Mouse (Mus musculus): ENCODE measurements around the gene Gcnt2.

Gene Gcnt2

DNA sequence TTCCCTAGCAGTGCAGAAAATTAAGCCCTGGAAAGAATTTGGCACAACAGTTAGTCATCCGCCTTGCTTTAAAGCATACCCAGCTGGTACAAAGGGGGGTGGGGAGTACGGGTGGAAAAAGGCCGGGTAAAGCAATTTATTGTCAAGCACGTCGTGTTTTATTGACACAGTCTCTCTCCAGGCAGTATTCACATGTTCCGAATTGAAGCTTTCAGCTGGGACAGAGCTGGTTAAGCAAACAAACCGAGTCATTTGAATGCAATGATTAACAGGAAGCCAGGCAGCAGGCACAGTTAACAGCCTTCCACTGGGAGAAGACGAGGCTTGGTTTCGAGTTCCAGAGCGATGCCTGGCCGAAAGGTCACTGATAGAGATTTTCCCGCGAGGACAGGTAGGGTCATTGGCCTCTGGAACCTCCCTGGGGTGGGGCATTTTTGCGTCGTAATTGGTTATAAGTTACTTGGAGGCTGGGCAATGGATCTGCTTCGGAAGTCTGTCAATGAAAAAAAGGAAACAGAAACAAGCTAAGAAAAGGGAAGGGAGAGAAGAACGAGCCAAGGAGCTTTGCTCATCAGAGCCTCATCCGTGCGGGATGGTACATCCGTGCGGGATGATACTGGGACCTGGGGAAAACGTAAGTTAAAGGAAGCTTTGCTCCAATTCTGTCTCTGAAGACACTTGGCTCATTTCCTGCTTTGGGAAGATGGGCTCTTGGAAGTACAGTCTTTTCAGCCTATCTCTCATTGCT, at the start of gene Gcnt2:
Gene Gcnt2, plus strand, starts transcription at position 103 of the 748 bp plus-strand sequence.
- DNase-seq (ENCODE audit: low spot score) = no peak

DNA sequence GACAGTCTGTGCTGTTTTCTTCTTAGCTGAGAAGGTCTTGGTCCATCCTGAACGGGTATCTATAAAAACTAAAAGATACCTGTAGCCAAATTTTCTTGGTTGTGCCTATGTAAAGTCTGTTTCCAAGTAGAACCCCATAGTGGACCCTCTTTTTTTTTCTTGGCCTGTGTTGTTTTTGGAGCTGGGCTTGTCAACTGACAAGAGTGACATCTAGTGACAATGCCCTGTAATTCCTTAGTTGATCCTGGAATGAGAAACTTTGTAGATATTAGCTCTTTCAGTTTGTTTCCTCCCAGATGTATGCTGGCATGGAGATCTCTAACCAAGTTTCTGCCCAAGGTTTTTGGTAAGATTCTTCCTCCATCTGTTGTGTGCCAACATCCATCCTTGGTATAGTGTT, 38.9 kb upstream of the Gcnt2 start:
- no peak for DNase-seq (ENCODE audit: low spot score)

DNA sequence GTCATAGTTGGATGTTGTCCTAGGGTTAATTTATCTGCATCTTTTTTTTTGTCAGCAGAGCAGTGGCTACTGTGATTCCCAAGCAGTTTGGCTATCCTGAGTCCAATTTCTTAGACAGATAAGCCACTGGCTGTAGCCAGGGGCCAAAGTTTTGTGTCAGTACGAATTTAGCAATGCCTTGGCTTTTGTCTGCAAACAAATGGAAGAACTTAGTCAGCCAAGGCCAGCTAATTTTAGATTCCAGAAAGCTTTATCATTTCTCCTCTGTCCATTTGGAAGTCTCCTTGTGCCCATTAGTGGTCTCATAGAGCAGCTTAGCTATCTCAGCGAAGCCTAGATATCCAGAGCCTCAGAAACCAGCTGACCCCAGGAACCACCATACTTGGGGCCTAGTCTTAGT, 37.6 kb upstream of the Gcnt2 start:
- DNase-seq (ENCODE audit: low spot score) = no peak

DNA sequence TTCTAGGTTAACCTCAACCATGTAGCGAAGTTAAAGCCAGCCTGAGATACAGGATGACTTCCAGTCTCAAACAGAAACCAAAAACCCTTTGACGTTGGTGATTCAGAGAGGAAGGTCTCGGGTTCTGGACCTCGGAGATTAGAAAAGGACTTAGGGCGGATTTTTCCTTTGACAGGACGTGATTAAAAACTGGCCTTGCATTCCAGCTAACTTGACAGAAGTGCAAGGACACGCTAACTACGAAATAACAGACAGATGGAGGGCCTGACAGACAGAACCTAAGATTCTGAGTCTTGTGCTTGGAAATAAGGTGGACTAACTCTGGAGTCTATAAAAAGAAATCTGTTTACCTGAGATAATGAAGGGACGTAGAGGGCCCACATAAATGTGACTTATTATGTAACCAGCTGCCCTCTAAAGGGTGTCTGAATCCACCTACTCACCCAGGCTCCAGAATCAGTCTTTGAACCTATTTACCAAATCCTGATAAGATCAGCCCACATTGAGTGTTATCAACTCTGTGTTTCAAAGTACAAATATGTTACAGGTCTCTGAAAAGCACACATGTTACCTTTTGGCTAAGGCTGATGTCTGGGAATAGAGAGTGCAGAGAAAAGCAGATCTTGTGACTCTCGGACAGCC, 18.3 kb upstream of the Gcnt2 start:
- no peak for DNase-seq (ENCODE audit: low spot score)

DNA sequence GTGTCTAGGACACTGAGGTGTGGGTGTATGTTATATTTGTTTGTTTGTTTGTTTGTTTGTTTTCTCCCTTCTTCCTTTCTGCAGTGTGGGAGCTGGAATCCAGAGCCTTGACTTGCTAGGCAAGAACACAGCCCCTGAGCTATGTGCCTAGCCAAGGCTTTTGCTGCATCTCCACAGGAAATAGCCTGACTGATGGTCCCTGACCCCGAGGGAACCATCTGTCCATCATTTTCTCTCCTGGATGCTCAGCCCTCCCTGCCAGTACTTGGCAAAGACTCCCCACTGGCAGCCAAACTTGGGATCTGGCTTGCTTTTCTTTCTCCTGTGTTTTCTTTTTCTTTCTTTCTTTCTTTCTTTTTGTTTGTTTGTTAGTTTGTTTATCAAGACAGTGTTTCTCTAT, 17.4 kb upstream of the Gcnt2 start:
- no peak for DNase-seq (ENCODE audit: low spot score)

- DNase-seq (ENCODE audit: low spot score) = peak; percentile 87
Measured at GRCm38 (mm10) chr13:40843418-40844067, 16.0 kb upstream of the Gcnt2 start.

- no peak for DNase-seq (ENCODE audit: low spot score)
Measured at GRCm38 (mm10) chr13:40844144-40844543, 15.4 kb upstream of the Gcnt2 start.

DNA sequence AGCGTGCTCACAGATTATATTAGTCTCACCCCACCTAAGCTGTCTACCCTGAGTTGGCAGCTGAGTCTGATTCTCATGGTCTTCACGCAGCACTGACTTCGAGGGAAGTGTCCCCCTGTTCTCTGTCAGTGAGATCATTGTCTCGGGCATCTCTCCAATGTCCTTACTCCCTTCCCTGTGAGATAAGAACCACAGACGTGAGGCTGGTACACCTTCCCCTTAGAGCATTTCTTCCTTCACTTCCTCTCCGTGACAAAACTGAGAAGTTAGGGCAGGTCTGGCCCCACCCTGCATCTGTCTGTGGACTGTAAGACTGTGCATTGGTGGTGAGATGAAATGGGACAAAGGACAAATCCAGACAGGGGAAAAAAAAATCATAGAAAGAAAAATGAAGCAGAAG, 13.6 kb upstream of the Gcnt2 start:
- DNase-seq (ENCODE audit: low spot score) = no peak

DNA sequence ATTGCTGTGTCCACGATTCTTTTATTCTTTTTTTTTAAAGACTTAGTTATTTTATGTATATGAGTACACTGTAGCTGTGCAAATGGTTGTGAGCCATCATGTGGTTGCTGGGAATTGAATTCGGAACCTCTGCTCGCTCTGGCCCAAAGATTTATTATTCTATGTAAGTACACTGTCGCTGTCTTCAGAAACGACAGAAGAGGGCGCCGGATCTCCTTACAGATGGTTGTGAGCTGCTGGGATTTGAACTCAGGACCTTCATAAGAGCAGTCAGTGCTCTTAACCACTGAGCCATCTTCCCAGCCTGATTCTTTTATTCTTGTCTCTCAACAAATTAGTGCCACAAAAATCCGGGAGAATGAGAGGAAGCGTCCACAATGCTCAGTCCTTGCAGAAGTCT, 13.2 kb upstream of the Gcnt2 start:
- DNase-seq (ENCODE audit: low spot score) = no peak

- DNase-seq (ENCODE audit: low spot score) = no peak
Measured at GRCm38 (mm10) chr13:40847898-40848297, 11.7 kb upstream of the Gcnt2 start.

DNA sequence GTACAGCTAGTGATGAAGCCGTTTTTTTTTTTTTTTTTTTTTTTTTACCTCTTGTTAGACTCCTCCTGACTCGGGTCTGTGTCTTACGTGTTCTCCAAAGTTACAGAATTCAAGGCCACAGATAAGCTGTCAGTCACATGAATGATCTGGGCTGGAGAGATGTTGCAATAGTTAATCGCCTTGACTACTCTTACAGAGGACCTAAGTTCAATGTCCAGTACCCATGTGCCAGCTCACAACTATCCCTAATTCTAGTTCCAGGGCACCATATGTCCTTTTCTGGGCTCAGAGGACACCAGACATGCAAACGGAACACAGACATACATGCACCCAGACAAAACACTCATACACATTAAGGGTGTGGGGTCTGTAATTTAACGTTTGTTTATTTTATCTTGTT, 8.9 kb upstream of the Gcnt2 start:
- no peak for DNase-seq (ENCODE audit: low spot score)

GRCm38 (mm10) chr13:40851281-40851680, 8.3 kb upstream of the Gcnt2 start:
- DNase-seq (ENCODE audit: low spot score) = no peak

- no peak for DNase-seq (ENCODE audit: low spot score)
Measured at GRCm38 (mm10) chr13:40851961-40852360, 7.6 kb upstream of the Gcnt2 start.

GRCm38 (mm10) chr13:40852791-40853190, 6.8 kb upstream of the Gcnt2 start:
- no peak for DNase-seq (ENCODE audit: low spot score)

- DNase-seq (ENCODE audit: low spot score) = no peak
Measured at GRCm38 (mm10) chr13:40853842-40854241, 5.7 kb upstream of the Gcnt2 start.

DNA sequence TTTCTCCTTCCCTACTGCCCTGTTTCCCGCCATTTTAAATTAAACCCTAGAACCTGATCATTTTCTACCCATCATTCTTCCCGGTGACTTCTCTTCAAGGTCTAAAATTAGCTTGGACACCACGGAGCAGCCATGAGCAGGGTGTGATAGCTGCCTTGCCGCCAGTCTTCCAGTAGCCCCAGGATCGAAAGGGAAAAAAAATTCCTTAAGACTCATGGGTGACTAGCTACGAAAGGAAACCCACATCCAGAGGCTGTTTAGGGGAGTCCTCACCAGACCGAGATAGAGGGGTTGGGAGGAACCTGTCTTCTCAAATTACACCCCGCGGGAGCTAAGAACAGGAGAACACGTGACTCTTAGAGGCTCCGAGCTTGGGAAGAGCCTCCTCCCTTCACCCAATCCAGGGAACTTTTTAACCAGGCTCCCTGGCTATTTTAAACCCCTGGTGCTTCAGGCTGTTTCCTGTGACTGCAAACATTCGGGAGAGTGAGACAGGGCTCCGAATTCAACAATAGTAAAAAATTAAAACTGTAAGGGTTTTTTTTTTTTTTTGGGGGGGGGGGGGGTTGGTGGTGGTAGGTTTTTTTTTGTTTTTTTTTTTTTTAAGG, 5.0 kb upstream of the Gcnt2 start:
- DNase-seq (ENCODE audit: low spot score) = peak; percentile 65

- no peak for DNase-seq (ENCODE audit: low spot score)
Measured at GRCm38 (mm10) chr13:40855266-40855665, 4.3 kb upstream of the Gcnt2 start.

GRCm38 (mm10) chr13:40856786-40857185, 2.8 kb upstream of the Gcnt2 start:
- no peak for DNase-seq (ENCODE audit: low spot score)

- no peak for DNase-seq (ENCODE audit: low spot score)
Measured at GRCm38 (mm10) chr13:40857281-40857818, 2.2 kb upstream of the Gcnt2 start.

- DNase-seq (ENCODE audit: low spot score) = no peak
Measured at GRCm38 (mm10) chr13:40859225-40859624, 329 bp upstream of the Gcnt2 start.

- no peak for DNase-seq (ENCODE audit: low spot score)
Measured at GRCm38 (mm10) chr13:40863006-40863405, 3.5 kb downstream of the Gcnt2 start.

DNA sequence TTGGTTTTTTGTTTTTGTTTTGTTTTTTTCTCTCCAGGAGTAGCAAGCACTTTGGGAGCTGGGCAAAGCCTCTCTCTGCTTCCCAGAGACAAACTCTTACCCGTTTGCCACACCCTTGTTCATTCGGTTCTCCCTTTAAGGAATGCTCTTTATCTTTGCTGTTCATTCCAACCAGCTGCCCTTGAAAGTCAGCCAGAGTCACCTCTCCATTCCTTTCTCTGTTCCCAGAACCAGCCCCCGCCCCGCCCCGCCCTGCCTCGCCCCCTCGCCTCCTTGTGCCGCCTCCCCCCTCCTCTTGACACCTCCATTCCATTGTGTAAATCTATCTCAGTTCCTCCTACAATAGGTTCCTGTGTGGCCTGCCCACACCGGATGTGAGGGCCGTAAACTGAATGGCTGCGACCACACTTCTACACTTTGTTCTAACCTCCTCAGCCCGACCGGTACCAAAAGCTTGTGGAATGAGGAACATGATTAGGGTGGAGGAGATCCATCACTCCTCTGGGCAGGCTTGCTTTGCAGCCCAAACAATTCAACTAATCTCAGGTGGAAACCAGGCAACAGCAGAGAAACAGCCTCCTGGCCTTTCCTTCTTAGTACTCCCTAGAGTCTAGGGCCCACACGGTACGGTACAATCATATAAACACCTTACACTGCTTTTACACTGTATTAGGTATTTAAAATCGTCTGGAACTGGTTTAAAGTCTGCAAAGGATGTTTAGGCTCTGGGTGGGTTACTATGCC, 9.5 kb downstream of the Gcnt2 start:
- no peak for DNase-seq (ENCODE audit: low spot score)
